Mouse (Mus musculus) thymus, adult 2 months (tissue): Measurements from ENCODE around the gene Fam214a. TPM values are rescaled to one million over a fixed set of nuclear protein-coding genes. Genes with fewer than 3 reads are reported as not detected.

ENCODE experiments used
- DNase-seq: peaks from one replicate; pipeline ENCODE4 v3.0.0; 2021
- H3K27ac ChIP-seq: fragments of 200-500 bp; 2 replicates; pipeline ENCODE4 v1.5.1; 2012; ENCODE audit warnings: low read length, control low read depth; ENCODE audit not compliant: control insufficient read depth, insufficient read depth
- H3K27me3 ChIP-seq: fragments of 200-500 bp; 2 replicates; pipeline ENCODE4 v1.6.1; 2012; ENCODE audit warnings: mild to moderate bottlenecking, low read length, moderate library complexity, mixed read lengths; ENCODE audit not compliant: control insufficient read depth, insufficient read depth
- H3K36me3 ChIP-seq: fragments of 200-500 bp; 2 replicates; pipeline ENCODE4 v1.6.1; 2012; ENCODE audit warnings: mild to moderate bottlenecking, low read length, moderate library complexity; ENCODE audit not compliant: control insufficient read depth, insufficient read depth
- H3K4me1 ChIP-seq: fragments of 200-500 bp; replicated peaks from 2 replicates; pipeline ENCODE4 v1.6.1; 2012; ENCODE audit warnings: low read length; ENCODE audit not compliant: control insufficient read depth, insufficient read depth
- H3K4me3 ChIP-seq: fragments of 200-500 bp; 2 replicates; pipeline ENCODE4 v1.5.1; 2012; ENCODE audit warnings: mild to moderate bottlenecking, low read length, control low read depth, moderate library complexity; ENCODE audit not compliant: control insufficient read depth, insufficient read depth
- CTCF ChIP-seq: fragments of 200-500 bp; IDR thresholded peaks from 2 replicates; pipeline ENCODE4 v1.5.1; 2012; ENCODE audit warnings: mild to moderate bottlenecking, control low read depth, low read length, moderate library complexity, borderline replicate concordance; ENCODE audit not compliant: control insufficient read depth, poor library complexity, insufficient read depth; ENCODE audit errors: extremely low read depth
- POLR2A ChIP-seq: fragments of 200-500 bp; IDR thresholded peaks from 2 replicates; pipeline ENCODE4 v1.6.1; 2012; ENCODE audit warnings: mild to moderate bottlenecking, low read length, control low read depth, moderate library complexity; ENCODE audit not compliant: control insufficient read depth, poor library complexity, insufficient read depth; ENCODE audit errors: extremely low read depth
- WGBS: fragments of 180-500 bp; shearing (Covaris S2); methylation state at CpG from one replicate; pipeline ENCODE4 v1.1.7; 2018; 5-methylcytosine and 5-hydroxymethylcytosine counted together
- polyA plus RNA-seq: library from polyadenylated mRNA; depleted of rRNA; stranded (reverse); fragments of >200 nt; gene quantifications from 2 replicates; pipeline ENCODE4 v1.2.3, GENCODE M21; 2012

Gene Fam214a
- polyA plus RNA-seq, 1 experiment, result 13.6 TPM

DNA sequence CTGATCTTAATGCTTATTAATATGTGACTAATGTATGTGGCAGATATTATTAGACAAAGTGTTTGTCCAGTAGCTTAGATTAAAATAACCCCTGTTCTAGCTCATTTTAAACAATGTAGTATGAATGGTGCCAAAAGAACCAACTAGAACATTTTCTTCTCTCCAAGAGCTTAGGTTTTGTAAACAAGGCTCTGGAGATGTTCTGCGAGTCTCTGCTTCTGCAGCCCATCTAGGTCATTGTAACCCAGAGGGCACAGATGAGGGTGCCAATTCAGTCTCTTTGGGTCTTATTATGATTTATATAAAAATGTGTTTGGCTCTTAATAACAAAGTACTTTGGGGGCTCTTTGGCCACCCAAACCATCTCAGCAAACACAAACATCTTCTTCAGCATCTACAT is 17.9 kb downstream of the Fam214a start:
- H3K4me1 ChIP-seq, result peaks cover 11% of the 10 kb centered on the region
- H3K36me3 ChIP-seq, result no peaks in the 10 kb centered on the region; the same call in 1 of the 2 replicates
- no peak overlapping the region for H3K4me3 ChIP-seq
- 88% methylated on average over 1 of the region's 1 CpGs for WGBS
- TF ChIP-seq CTCF (no peak), POLR2A (no peak)
- DNase-seq, result no peak
- H3K27me3 ChIP-seq, result no peaks in the 10 kb centered on the region
- no peak overlapping the region for H3K27ac ChIP-seq

DNA sequence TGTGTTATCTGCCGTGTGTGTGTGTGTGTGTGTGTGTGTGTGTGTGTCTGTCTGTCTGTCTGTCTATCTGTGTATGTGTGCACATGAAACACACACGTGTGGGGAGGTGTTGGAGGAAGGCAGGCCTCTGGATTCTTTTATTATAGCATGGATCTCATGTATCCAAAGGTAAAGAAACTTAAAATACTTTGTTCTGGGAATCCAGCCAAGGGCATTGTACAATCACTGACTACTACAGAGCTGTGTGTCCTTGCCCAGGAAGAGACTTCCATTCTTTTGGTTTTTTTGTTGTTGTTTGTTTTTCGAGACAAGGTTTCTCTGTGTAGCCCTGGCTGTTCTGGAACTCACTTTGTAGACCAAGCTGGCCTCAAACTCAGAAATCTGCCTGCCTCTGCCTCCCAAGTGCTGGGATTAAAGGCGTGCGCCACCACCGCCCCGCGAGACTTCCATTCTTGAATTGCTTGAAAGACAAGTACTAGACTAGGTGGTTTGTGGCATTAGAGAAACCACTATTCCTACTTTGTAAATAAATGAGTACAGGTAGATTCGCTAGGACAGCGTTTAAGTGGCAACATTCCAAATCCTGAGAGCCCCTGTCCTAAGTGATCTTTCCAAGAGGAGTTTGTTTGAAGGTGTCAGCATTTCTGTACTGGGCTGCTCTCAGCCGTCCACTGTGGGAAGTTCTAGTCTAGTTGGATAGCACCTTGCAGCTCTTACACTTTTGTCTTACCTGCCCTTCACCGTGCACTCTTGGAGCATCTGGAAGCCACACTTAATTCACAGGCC is 18.7 kb downstream of the Fam214a start:
- H3K4me1 ChIP-seq, result peaks cover 11% of the 10 kb centered on the region
- TF ChIP-seq CTCF, result no peak
- no peak for TF ChIP-seq POLR2A
- H3K27me3 ChIP-seq, result no peaks in the 10 kb centered on the region
- H3K36me3 ChIP-seq, result no peaks in the 10 kb centered on the region
- H3K27ac ChIP-seq, result no peak overlapping the region
- 94% methylated on average over 12 of the region's 12 CpGs for WGBS
- H3K4me3 ChIP-seq, result no peak overlapping the region
- no peak for DNase-seq

- Histone ChIP-seq H3K4me1 (peaks cover 11% of the 10 kb centered on the region), H3K27me3 (no peaks in the 10 kb centered on the region), H3K36me3 (no peaks in the 10 kb centered on the region), H3K27ac (no peak overlapping the region), H3K4me3 (no peak overlapping the region)
- TF ChIP-seq POLR2A, result no peak
- no peak for DNase-seq
- WGBS, result 95% methylated on average over 5 of the region's 5 CpGs
Observed at GRCm38 (mm10) chr9:74972736-74973135, 20.1 kb downstream of the Fam214a start.

GRCm38 (mm10) chr9:74973154-74973553 is 20.5 kb downstream of the Fam214a start:
- WGBS, result 90% methylated on average over 4 of the region's 4 CpGs
- H3K27me3 ChIP-seq, result no peaks in the 10 kb centered on the region
- H3K27ac ChIP-seq, result no peak overlapping the region
- H3K4me3 ChIP-seq, result no peak overlapping the region
- no peak for DNase-seq
- no peak for TF ChIP-seq CTCF
- TF ChIP-seq POLR2A, result no peak
- H3K36me3 ChIP-seq, result no peaks in the 10 kb centered on the region
- H3K4me1 ChIP-seq, result peaks cover 11% of the 10 kb centered on the region

DNA sequence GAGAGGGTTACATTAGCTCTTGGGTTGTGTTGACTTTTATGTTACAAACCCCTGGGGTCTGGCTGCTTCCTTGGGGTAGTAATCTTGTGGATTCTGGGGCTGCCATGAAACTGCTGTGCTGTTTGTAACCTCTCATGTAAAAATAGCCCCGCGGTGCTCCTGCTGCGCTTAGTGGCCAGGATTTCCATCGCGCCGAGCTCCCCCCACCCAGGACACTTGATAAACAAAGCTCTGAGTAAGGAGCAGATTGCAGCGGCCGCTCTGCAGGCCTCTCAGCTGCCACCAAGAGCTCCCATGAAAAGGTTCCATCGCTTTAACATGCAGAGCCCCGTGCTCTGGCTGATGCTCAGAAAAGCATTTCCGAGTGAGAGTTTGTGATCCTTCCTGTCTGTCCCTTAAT is 22.1 kb downstream of the Fam214a start:
- no peak overlapping the region for H3K4me3 ChIP-seq
- WGBS, result 85% methylated on average over 11 of the region's 11 CpGs
- peaks cover 11% of the 10 kb centered on the region for H3K4me1 ChIP-seq
- no peak for TF ChIP-seq POLR2A
- TF ChIP-seq CTCF, result no peak
- DNase-seq, result no peak
- no peaks in the 10 kb centered on the region for H3K27me3 ChIP-seq
- H3K27ac ChIP-seq, result no peak overlapping the region; the same call in 1 of the 2 replicates
- H3K36me3 ChIP-seq, result no peaks in the 10 kb centered on the region

GRCm38 (mm10) chr9:74975416-74975815 is 22.7 kb downstream of the Fam214a start:
- Histone ChIP-seq H3K27me3 (no peaks in the 10 kb centered on the region), H3K4me1 (peaks cover 11% of the 10 kb centered on the region), H3K27ac (peak overlapping the region; percentile 83), H3K4me3 (no peak overlapping the region), H3K36me3 (no peaks in the 10 kb centered on the region)
- 20% methylated on average over 7 of the region's 7 CpGs for WGBS
- TF ChIP-seq POLR2A (no peak), CTCF (no peak)
- peak; percentile 7 for DNase-seq
